ENCODE assay signal across 11 mouse cellular contexts in the genomic region with DNA sequence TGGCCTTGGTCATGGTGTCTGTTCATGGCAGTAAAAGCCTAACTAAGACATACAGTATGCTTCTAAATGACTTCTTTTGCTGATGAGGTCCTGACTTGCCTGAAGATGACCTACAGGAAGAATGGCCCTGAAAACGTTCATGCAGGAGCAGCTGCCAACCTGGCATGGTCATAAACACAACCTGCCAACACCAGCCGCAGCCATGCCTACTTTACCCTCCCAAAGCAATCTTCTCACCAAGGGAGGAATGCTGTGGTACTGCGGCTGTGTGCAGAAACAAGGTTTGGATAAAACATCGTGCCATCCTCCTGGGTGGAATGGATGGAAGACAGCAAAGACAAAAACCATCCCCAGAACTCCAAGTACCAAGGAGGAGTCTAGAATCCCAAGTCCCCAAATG. TPM values are rescaled to one million over a fixed set of nuclear protein-coding genes. Genes with fewer than 3 reads are reported as not detected.
A peak's percentile ranks its signal among the peaks of the same experiment; 100 is the strongest.
DNase-seq lines count a peak whose midpoint lies in the region; ATAC-seq and TF ChIP-seq lines count a peak whose summit lies in the region.
"Had no signal": no experiment of that assay in that cellular context is flagged by ENCODE, and none has a peak within 500 bp of the region (broad histone marks: within the 10 kb centered on the region; RNA-seq: fewer than 3 reads in every experiment).

No protein-coding gene starts in this region.

- TF ChIP-seq CTCF in midbrain, postnatal 0 days (IDR thresholded peaks at IDR 0.05): no peak

- no peaks in the 10 kb centered on the region for H3K9me3 ChIP-seq in forebrain, embryonic 10.5 days
- H3K9me3 ChIP-seq in forebrain, embryonic 11.5 days (ENCODE audit: control insufficient read depth, low read length): no peaks in the 10 kb centered on the region
- H3K9me3 ChIP-seq in midbrain, postnatal 0 days (ENCODE audit: low read length): no peaks in the 10 kb centered on the region
- no peaks in the 10 kb centered on the region for H3K9me3 ChIP-seq in midbrain, embryonic 10.5 days (replicated peaks)
- H3K9me3 ChIP-seq in heart, embryonic 13.5 days: no peaks in the 10 kb centered on the region

- no peak overlapping the region for H3K9ac ChIP-seq in forebrain, embryonic 11.5 days (ENCODE audit: low read length)
- no peak overlapping the region for H3K9ac ChIP-seq in midbrain, postnatal 0 days (replicated peaks; ENCODE audit: low read length, poor library complexity, severe bottlenecking)
- H3K9ac ChIP-seq in heart, embryonic 13.5 days: peak overlapping the region; percentile 3; the same call in 1 of the 2 replicates

- H3K27ac ChIP-seq in forebrain, embryonic 10.5 days: 0 out of 2 replicates have a peak overlapping the region, but pooled peaks have one; percentile 79
- H3K27ac ChIP-seq in forebrain, embryonic 11.5 days (ENCODE audit: low read depth, low read length): no peak overlapping the region
- no peak overlapping the region for H3K27ac ChIP-seq in midbrain, postnatal 0 days (ENCODE audit: low read depth, low read length)
- no peak overlapping the region for H3K27ac ChIP-seq in midbrain, embryonic 10.5 days (replicated peaks)
- H3K27ac ChIP-seq in heart, embryonic 13.5 days (replicated peaks): peak overlapping the region; percentile 75

- H3K4me2 ChIP-seq in forebrain, embryonic 11.5 days (ENCODE audit: low read depth, low read length, severe bottlenecking): no peak overlapping the region
- H3K4me2 ChIP-seq in midbrain, postnatal 0 days (ENCODE audit: low read depth, low read length, poor library complexity, severe bottlenecking): no peak overlapping the region
- H3K4me2 ChIP-seq in heart, embryonic 13.5 days: no peak overlapping the region

- WGBS in forebrain, embryonic 10.5 days: 90% methylated on average over 4 of the region's 4 CpGs
- WGBS in forebrain, embryonic 11.5 days: 85% methylated on average over 4 of the region's 4 CpGs
- WGBS in midbrain, postnatal 0 days: 63% methylated on average over 4 of the region's 4 CpGs
- WGBS in midbrain, embryonic 10.5 days: 88% methylated on average over 4 of the region's 4 CpGs
- WGBS in heart, embryonic 13.5 days: 80% methylated on average over 4 of the region's 4 CpGs

- no peak for DNase-seq in forebrain, embryonic 10.5 days (ENCODE audit: extremely low spot score, low spot score)
- DNase-seq in forebrain, embryonic 11.5 days (ENCODE audit: low spot score): no peak
- peak; percentile 8 for DNase-seq in midbrain, postnatal 0 days (ENCODE audit: low spot score)
- DNase-seq in midbrain, embryonic 10.5 days (ENCODE audit: low spot score): no peak
- no peak for DNase-seq in embryo, embryonic 10.5 days (ENCODE audit: low spot score)
- DNase-seq in left cerebral cortex, adult 11 months (ENCODE audit: low spot score): no peak
- DNase-seq: thymus, adult 18-20 months had no signal

- no peaks in the 10 kb centered on the region for H3K27me3 ChIP-seq in forebrain, embryonic 10.5 days (ENCODE audit: poor library complexity, severe bottlenecking)
- H3K27me3 ChIP-seq in forebrain, embryonic 11.5 days (ENCODE audit: control insufficient read depth, insufficient read depth, low read length): no peaks in the 10 kb centered on the region
- H3K27me3 ChIP-seq in midbrain, postnatal 0 days (ENCODE audit: insufficient read depth, low read length): no peaks in the 10 kb centered on the region
- H3K27me3 ChIP-seq in midbrain, embryonic 10.5 days (ENCODE audit: low read depth, poor library complexity, severe bottlenecking): no peaks in the 10 kb centered on the region
- H3K27me3 ChIP-seq in heart, embryonic 13.5 days (replicated peaks): no peaks in the 10 kb centered on the region

- H3K4me3 ChIP-seq in forebrain, embryonic 10.5 days: no peak overlapping the region
- no peak overlapping the region for H3K4me3 ChIP-seq in forebrain, embryonic 11.5 days (ENCODE audit: low read depth, low read length)
- no peak overlapping the region for H3K4me3 ChIP-seq in midbrain, postnatal 0 days (ENCODE audit: low read depth, low read length)
- H3K4me3 ChIP-seq in midbrain, embryonic 10.5 days: no peak overlapping the region
- H3K4me3 ChIP-seq in heart, embryonic 13.5 days: no peak overlapping the region
- H3K4me3 ChIP-seq: erythroblast, embryonic 14.5 days had no signal

- peaks cover 13% of the 10 kb centered on the region for H3K4me1 ChIP-seq in forebrain, embryonic 10.5 days
- 0 out of 2 replicates have a peak, but pooled peaks cover 2% of the 10 kb centered on the region for H3K4me1 ChIP-seq in forebrain, embryonic 11.5 days (replicated peaks; ENCODE audit: control insufficient read depth, insufficient read depth, low read length)
- no peaks in the 10 kb centered on the region for H3K4me1 ChIP-seq in midbrain, postnatal 0 days (ENCODE audit: insufficient read depth, low read length)
- peaks cover 7% of the 10 kb centered on the region for H3K4me1 ChIP-seq in midbrain, embryonic 10.5 days
- H3K4me1 ChIP-seq in heart, embryonic 13.5 days: peaks cover 34% of the 10 kb centered on the region

- H3K36me3 ChIP-seq in forebrain, embryonic 10.5 days (replicated peaks): peaks cover 75% of the 10 kb centered on the region
- H3K36me3 ChIP-seq in forebrain, embryonic 11.5 days (ENCODE audit: control insufficient read depth, insufficient read depth, low read length): no peaks in the 10 kb centered on the region
- peaks cover 19% of the 10 kb centered on the region for H3K36me3 ChIP-seq in midbrain, postnatal 0 days (ENCODE audit: insufficient read depth, low read length)
- H3K36me3 ChIP-seq in midbrain, embryonic 10.5 days: peaks cover 63% of the 10 kb centered on the region
- peaks cover 48% of the 10 kb centered on the region for H3K36me3 ChIP-seq in heart, embryonic 13.5 days

- no peak for ATAC-seq in forebrain, embryonic 11.5 days (replicated peaks; ENCODE audit: low FRiP score)
- no peak for ATAC-seq in midbrain, postnatal 0 days (ENCODE audit: low FRiP score)
- no peak for ATAC-seq in heart, embryonic 13.5 days (ENCODE audit: extremely low read depth, insufficient number of reproducible peaks, low FRiP score, low TSS enrichment)
- no peak for ATAC-seq in erythroid progenitor cell, adult 5-6 weeks (replicated peaks; ENCODE audit: low FRiP score, poor library complexity, severe bottlenecking)
- ATAC-seq: CD4-positive, CD25-positive, alpha-beta regulatory T cell, adult 4 months had no signal

RNA-seq across cellular contexts. Expression of a gene that starts 57.0 kb away (rescaled TPM):
- 11.9 and 13.3 TPM in 2 replicates for polyA plus RNA-seq in forebrain, embryonic 10.5 days (2016; fragmentation: Nextera tagmentation; extraction: Ambion mirVana)
- 12.5 and 14.6 TPM in 2 replicates for polyA plus RNA-seq in forebrain, embryonic 11.5 days (2014; fragmentation: Nextera tagmentation; extraction: Ambion mirVana)
- 71.6 and 97.6 TPM in 2 replicates for total RNA-seq in midbrain, postnatal 0 days (2014; rRNA removed)
- polyA plus RNA-seq in midbrain, postnatal 0 days (2015; fragmentation: Nextera tagmentation; extraction: Ambion mirVana): 17.6 and 19.4 TPM in 2 replicates
- polyA plus RNA-seq in midbrain, embryonic 10.5 days (2016; fragmentation: Nextera tagmentation; extraction: Ambion mirVana): 10.9 and 17.1 TPM in 2 replicates
- 9.2 and 10.6 TPM in 2 replicates for polyA plus RNA-seq in heart, embryonic 13.5 days (2015; fragmentation: Nextera tagmentation; extraction: Ambion mirVana)
- 1.3 and 20.2 TPM in 2 replicates for total RNA-seq in erythroid progenitor cell, adult 5-6 weeks (2015; ENCODE audit: low replicate concordance)
- 2.4 and 3.2 TPM in 2 replicates for total RNA-seq in erythroid progenitor cell, adult 5-6 weeks (2017; ENCODE audit: low replicate concordance)

Comparison
In these comparisons a context has a peak if more than half of its experiments do, and no peak if none do; other contexts are left out.
1. H3K27ac ChIP-seq: peak in forebrain, embryonic 10.5 days (single experiment) and heart, embryonic 13.5 days (single experiment); none in forebrain, embryonic 11.5 days (single experiment), midbrain, postnatal 0 days (single experiment) and midbrain, embryonic 10.5 days (single experiment).